Mouse (Mus musculus) bone marrow macrophage, adult 2 months (primary cell): ENCODE measurements around the gene Depdc1b. TPM values are rescaled to one million over a fixed set of nuclear protein-coding genes. Genes with fewer than 3 reads are reported as not detected.

Source experiments
- H3K27ac ChIP-seq: 2 replicates; pipeline ENCODE4 v1.5.1; 2012; ENCODE audit warnings: low read depth, low read length; ENCODE audit not compliant: insufficient read depth
- H3K4me1 ChIP-seq: 2 replicates; pipeline ENCODE4 v1.6.1; 2012; ENCODE audit warnings: low read length; ENCODE audit not compliant: control insufficient read depth, insufficient read depth
- H3K4me3 ChIP-seq: 2 replicates; pipeline ENCODE4 v1.5.1; 2012; ENCODE audit warnings: mild to moderate bottlenecking, low read length, moderate library complexity; ENCODE audit not compliant: insufficient read depth
- CTCF ChIP-seq: IDR thresholded peaks from 2 replicates; pipeline ENCODE4 v1.5.1; 2012; ENCODE audit warnings: low read depth, mild to moderate bottlenecking, low read length, moderate library complexity
- POLR2A ChIP-seq: IDR thresholded peaks from 2 replicates; pipeline ENCODE4 v1.6.1; 2012; ENCODE audit warnings: mild to moderate bottlenecking, low read depth, low read length, borderline replicate concordance
- polyA plus RNA-seq: library from polyadenylated mRNA; stranded (reverse); fragments of >200 nt; gene quantifications from 2 replicates; pipeline ENCODE4 v1.2.4, GENCODE M21; 2012; ENCODE audit not compliant: missing spikeins, insufficient read depth, insufficient read length

The Depdc1b gene
- polyA plus RNA-seq, result 4.8 and 5.9 TPM in 2 replicates

DNA sequence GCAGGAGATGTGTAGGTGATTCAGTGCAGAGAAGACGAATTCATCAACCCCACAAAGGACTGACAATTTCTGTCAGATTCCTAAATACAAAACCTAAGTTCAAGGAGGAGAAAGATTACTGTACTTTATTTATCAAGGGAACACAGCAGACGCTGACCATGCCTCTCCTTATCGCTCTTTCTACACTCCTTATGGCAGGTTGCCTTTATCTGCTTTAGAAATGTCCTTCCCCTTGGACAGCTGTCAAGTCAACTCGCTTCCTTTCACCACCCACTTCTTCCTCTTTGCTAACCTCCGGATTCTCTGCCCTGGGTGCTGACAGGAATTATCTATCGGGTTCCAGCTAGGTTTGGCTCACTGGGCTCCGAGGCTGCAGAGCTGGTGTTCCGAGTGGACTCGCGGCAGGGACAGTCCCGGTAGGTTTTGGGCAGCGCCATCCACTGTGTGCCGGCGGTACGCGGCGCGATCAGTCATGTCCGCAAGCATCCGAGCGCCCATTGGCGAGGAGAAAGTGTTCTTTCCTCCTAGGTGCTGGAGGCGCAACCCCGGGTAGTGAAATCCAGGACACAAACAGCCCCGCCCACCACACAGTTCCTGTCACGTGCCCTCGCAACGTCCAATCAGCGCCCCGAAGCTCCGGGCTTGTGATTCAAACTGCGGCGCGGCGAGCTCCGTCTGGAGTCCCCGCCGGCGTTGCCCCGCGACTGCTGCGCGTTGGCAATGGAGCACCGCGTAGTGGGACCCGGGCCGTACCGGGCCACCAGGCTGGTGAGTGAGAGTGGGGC lies at the start of gene Depdc1b:
Gene Depdc1b (plus strand): TSS at position 631 of the 785 bp plus-strand sequence.
- TF ChIP-seq POLR2A (no peak), CTCF (no peak)
- peak within 1 kb of the TSS; percentile 80 for H3K27ac ChIP-seq
- peak within 1 kb of the TSS; percentile 74 for H3K4me3 ChIP-seq
- peaks cover 9% of the 10 kb centered on the region for H3K4me1 ChIP-seq

DNA sequence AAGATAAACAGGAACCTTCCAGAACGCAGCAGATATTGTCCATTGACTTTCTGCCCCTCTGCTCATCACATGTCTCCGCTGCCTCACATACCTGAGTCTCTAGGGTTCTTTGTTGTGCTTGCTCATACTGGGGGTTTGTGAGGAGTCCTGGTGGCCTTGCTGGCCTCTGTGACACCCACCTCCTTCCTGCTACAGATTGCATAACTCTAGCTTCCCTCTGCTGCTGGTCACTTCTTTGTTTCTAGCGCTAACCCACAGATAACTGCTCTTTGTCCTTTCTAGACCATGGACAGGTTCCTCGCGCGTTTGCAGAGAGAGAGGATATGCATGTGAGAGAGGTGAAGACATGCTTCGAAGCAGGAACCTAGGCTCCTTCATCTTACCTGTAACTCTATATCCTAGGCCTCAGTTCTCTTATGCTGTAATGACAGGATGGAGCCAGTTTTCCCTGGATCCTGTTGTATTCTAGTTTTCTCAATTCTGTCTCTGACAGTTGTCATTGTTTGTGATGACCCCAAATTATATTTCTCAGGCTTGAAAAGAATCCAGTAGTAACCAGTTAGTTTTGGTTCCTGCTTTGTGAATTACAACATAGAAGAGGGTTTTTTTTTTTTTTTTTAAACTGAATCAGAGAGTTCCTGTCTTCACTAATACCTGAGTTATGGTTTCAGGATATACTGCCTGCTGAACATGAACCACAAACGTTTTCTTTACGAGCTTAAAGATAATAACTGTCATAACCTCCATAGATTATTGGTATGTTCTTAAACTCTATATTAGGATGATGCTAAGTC lies 48.1 kb upstream of the Depdc1b start:
- H3K4me1 ChIP-seq, result peaks cover 8% of the 10 kb centered on the region
- TF ChIP-seq POLR2A (no peak), CTCF (no peak)
- H3K27ac ChIP-seq, result peak overlapping the region; percentile 21
- no peak overlapping the region for H3K4me3 ChIP-seq

DNA sequence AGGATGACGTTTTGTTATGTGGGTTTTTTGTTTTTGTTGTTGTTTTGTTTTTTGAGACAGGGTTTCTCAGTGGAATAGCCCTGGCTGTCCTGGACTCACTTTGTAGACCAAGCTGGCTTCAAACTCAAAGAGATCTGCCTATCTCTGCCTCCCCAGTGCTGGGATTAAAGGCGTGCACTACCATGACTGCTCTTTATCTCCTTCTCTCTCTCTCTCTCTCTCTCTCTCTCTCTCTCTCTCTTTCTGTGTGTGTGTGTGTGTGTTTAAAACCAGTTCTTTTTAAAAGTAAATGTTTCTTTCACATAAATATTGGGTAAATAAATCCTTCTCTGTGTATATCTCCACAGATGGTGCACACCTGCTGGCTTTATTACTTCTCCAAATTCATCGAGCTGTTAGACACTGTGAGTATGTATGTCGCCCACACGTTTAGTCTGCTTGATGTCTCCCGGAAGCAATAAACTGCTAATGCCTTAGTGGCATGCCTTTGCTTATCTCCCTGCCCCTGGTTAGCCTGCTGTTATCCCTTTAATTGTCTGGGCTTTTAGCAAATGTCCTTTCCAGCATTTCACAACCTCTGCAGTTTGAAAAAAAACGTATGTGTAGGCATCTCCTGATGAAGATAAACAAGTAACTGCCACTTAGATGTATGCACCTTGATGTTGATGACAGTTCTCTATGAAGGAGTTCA lies 44.5 kb upstream of the Depdc1b start:
- H3K27ac ChIP-seq, result no peak overlapping the region
- H3K4me3 ChIP-seq, result no peak overlapping the region
- no peak for TF ChIP-seq CTCF
- H3K4me1 ChIP-seq, result peaks cover 13% of the 10 kb centered on the region

DNA sequence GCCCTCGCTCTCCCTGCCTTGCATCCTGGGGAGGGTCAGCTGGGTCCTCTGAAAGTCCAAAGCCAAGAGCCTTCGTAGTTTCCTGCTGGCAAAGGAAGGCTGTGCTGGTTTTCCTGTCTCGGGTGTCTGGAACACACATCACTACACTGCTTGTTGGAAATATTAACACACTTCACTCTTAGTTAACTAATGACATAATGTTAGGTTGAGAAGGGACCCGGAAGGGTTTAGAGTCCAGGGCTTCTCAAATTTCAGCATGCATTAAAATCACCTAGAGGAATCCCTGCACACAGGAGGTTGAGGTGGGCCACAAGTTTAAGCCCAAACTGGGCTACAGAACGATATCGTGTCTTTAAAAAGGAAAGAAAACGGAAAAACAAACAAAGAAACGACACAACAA lies 43.8 kb upstream of the Depdc1b start:
- H3K27ac ChIP-seq, result no peak overlapping the region
- TF ChIP-seq POLR2A (no peak), CTCF (no peak)
- no peak overlapping the region for H3K4me3 ChIP-seq
- peaks cover 16% of the 10 kb centered on the region for H3K4me1 ChIP-seq

DNA sequence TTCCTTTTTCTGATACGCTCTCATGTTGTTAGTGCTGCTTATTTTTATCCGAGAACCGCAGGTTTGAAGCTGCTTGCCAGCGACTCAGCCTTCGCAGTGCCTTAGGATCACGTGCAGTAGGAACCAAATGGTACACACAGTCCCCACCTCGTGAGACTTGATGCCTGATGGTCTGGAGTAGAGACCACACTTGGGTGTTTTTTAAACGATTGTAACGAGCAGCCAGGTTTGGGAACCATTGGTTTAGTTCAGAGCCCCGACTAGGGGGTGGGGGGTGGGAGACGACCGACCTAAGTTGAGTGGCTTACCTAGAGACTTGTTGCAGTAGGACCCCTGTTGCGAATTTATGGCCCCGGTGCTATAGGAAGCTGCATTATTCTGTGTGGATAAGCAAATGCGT lies 43.1 kb upstream of the Depdc1b start:
- Histone ChIP-seq H3K4me1 (peaks cover 12% of the 10 kb centered on the region), H3K4me3 (no peak overlapping the region), H3K27ac (no peak overlapping the region)
- TF ChIP-seq POLR2A (no peak), CTCF (no peak)

DNA sequence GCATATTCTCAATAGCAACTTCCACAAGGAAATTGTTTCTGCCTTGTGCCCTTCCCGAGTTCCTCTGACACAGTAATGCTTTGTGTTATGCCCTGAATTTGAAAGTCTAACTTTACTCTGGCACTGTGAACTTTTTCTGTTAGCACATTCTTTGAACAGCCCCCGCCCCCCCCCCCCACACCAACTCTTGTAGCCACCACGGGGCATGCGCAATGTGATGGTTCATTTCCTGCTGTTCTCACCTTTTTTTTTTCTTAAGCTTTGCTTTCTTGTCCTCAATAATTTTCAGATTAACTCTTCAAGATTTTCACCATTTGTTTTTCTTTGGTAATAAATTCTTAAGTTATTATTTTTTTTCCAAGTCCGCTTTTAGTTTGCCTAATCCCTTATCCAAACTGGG lies 42.7 kb upstream of the Depdc1b start:
- peaks cover 11% of the 10 kb centered on the region for H3K4me1 ChIP-seq
- no peak overlapping the region for H3K4me3 ChIP-seq
- no peak for TF ChIP-seq CTCF
- TF ChIP-seq POLR2A, result no peak
- no peak overlapping the region for H3K27ac ChIP-seq

DNA sequence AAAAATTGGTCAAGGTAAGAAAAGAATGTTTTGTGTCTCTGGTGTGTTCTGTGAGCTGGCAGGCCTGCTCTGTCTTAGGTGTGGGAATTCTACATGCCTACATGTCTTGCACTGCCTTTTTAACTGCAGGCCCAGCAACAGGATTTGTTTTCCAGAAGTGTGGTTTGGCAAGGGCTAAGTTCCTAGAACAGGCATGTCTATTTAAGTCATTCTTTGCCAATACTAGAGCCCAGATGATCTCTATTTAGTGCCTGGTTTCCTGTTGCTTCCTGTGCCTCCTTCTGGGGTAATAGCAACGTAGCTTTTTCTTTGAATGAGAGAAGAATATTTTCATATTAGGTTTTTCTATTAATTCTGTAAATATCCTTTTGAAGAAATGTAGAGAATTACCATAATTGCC lies 39.6 kb upstream of the Depdc1b start:
- TF ChIP-seq POLR2A, result no peak
- no peak for TF ChIP-seq CTCF
- no peak overlapping the region for H3K27ac ChIP-seq
- peaks cover 11% of the 10 kb centered on the region for H3K4me1 ChIP-seq
- no peak overlapping the region for H3K4me3 ChIP-seq

DNA sequence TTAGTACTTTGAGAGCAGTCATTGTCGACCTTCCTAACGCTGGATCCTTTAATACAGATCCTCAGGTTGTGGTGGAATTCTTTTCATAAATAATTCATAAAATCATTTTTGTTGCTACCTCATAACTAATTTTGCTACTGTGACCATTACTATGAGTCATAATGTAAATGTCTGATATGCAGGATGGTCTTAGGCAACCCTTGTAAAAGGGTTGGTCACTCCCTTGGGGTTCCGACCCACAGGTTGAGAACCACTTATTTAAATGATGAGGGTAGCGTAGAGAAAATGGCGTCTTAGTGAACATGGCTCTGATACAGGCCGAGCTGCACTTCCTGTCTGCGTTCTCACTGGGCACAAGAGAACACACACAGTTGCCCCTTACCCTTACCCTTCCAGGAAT lies 38.8 kb upstream of the Depdc1b start:
- Histone ChIP-seq H3K27ac (no peak overlapping the region), H3K4me1 (peaks cover 11% of the 10 kb centered on the region), H3K4me3 (no peak overlapping the region)
- TF ChIP-seq POLR2A, result no peak
- TF ChIP-seq CTCF, result no peak

DNA sequence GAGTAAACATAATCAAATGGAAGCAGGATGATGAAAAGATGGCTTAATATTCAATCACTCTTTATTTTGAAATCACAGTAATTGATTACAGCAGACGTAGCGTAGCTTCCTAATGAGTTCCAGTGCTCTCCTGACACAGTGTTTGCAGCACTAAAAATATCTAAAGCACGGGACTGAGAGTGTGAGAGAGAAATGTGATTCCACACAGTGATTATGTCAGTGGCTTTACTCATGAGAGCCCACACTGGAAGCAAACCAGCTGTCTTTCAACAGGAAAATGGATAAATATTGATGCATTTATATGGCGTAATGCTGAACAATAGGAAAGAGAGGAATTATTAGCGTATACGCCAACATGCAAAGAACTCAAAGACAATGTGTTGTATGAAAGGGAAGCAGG lies 37.5 kb upstream of the Depdc1b start:
- H3K4me1 ChIP-seq, result peaks cover 11% of the 10 kb centered on the region
- H3K27ac ChIP-seq, result no peak overlapping the region
- H3K4me3 ChIP-seq, result no peak overlapping the region
- TF ChIP-seq POLR2A (no peak), CTCF (no peak)
